Mouse (Mus musculus) spleen, adult 2 months (tissue): ENCODE measurements around the gene Gabpb2. TPM values are rescaled to one million over a fixed set of nuclear protein-coding genes. Genes with fewer than 3 reads are reported as not detected.

Source experiments
- DNase-seq, 2 experiments: peaks; one replicate each; pipeline versions ENCODE4 v3.0.0 to v3.0.0-alpha.2; 2012 to 2021; ENCODE audit warnings: low spot score in 2 of 2, low read depth in 1 of 2
- H3K27ac ChIP-seq: fragments of 200-500 bp; 2 replicates; pipeline ENCODE4 v1.5.1; 2012; ENCODE audit warnings: low read length, inconsistent platforms; ENCODE audit not compliant: insufficient read depth
- H3K27me3 ChIP-seq: fragments of 200-500 bp; 2 replicates; pipeline ENCODE4 v1.6.1; 2012; ENCODE audit warnings: mild to moderate bottlenecking, moderate library complexity, low read length, inconsistent platforms; ENCODE audit not compliant: control insufficient read depth, insufficient read depth
- H3K36me3 ChIP-seq: fragments of 200-500 bp; 2 replicates; pipeline ENCODE4 v1.6.1; 2012; ENCODE audit warnings: mild to moderate bottlenecking, low read length, inconsistent platforms; ENCODE audit not compliant: control insufficient read depth, insufficient read depth
- H3K4me1 ChIP-seq: fragments of 200-500 bp; 2 replicates; pipeline ENCODE4 v1.6.1; 2011; ENCODE audit warnings: inconsistent platforms; ENCODE audit not compliant: control insufficient read depth, insufficient read depth, insufficient read length
- H3K4me3 ChIP-seq: fragments of 200-500 bp; 2 replicates; pipeline ENCODE4 v1.5.1; 2011; ENCODE audit warnings: mild to moderate bottlenecking, inconsistent platforms; ENCODE audit not compliant: insufficient read depth, insufficient read length; ENCODE audit errors: extremely low read depth
- CTCF ChIP-seq: fragments of 200-500 bp; IDR thresholded peaks from 2 replicates; pipeline ENCODE4 v1.5.1; 2011; ENCODE audit warnings: mild to moderate bottlenecking, inconsistent platforms; ENCODE audit not compliant: insufficient read depth, insufficient read length, insufficient replicate concordance; ENCODE audit errors: extremely low read depth
- POLR2A ChIP-seq: fragments of 200-500 bp; IDR thresholded peaks from 2 replicates; pipeline ENCODE4 v1.6.1; 2011; ENCODE audit warnings: low read depth, low read length, inconsistent platforms
- WGBS: fragments of 180-500 bp; shearing (Covaris S2); methylation state at CpG from one replicate; pipeline ENCODE4 v1.1.7; 2018; 5-methylcytosine and 5-hydroxymethylcytosine counted together
- polyA plus RNA-seq: library from polyadenylated mRNA; depleted of rRNA; stranded (reverse); fragments of >200 nt; gene quantifications from 2 replicates; pipeline ENCODE4 v1.2.3, GENCODE M21; 2012

Gabpb2 gene
- polyA plus RNA-seq, 1 experiment: 17.0 TPM

DNA sequence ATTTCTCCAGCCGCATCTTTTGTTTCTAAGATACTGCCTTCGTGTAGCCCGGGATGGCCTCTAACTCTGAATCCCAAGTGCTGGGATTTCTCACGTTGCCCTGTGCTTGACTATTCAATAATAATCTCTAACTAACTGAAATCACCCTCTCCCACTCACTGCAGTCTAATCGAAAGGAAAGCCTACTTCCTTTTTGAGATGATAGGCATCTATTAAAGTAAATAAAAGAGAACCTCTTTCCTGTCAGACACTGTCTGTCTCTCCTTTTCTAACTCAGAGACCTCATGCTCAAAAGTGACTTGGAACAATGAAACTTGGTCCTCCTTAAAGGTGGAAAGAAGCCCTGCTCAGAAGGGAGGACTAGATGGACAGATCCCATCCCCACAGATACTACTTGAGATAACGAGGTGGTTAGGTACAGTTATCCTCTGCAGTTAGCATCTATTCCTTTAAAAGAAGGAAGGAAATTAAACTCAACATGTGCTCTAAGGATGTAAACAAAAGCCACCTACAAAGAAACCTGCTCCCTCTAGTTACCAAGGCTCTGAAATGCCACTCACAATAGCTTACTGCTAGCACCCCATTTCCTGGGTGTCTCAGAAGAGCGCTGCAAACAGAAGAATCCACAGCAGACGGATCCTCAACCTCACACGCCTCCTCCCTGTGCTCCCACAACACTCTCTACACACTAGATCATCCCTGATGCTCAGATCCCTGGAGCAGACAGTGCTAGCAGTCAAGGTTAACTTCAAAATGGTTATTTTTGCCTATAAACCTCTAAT lies 32.7 kb downstream of the Gabpb2 start:
- H3K27me3 ChIP-seq: no peaks in the 10 kb centered on the region
- H3K4me3 ChIP-seq: no peak overlapping the region
- 71% methylated on average over 9 of the region's 9 CpGs for WGBS
- DNase-seq: no peak
- H3K4me1 ChIP-seq: no peaks in the 10 kb centered on the region
- peaks cover 28% of the 10 kb centered on the region for H3K36me3 ChIP-seq
- no peak overlapping the region for H3K27ac ChIP-seq
- TF ChIP-seq POLR2A: no peak
- TF ChIP-seq CTCF: no peak

DNA sequence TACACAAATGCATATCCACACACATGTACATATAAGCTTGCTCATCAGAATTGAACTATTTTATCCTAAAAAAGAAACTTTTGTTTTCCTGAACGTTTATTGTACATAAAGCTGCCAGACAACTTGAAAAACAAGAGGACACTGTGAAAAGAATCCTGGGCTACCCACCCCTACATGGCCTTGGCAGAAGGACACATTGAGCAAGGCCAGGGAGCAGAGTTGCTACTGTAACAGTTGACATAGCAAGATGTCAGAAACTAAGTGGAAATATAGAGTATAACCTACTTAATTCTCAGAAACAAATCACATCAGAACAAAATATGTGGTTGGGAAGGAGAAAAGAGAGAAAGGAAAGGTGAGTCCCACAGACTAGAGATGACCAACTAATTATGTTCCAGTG lies 35.9 kb downstream of the Gabpb2 start:
- no peak overlapping the region for H3K27ac ChIP-seq
- 80% methylated on average over 1 of the region's 1 CpGs for WGBS
- no peaks in the 10 kb centered on the region for H3K27me3 ChIP-seq
- DNase-seq: no peak
- no peaks in the 10 kb centered on the region for H3K4me1 ChIP-seq
- H3K36me3 ChIP-seq: peaks cover 10% of the 10 kb centered on the region
- H3K4me3 ChIP-seq: no peak overlapping the region
- TF ChIP-seq POLR2A (no peak), CTCF (no peak)

DNA sequence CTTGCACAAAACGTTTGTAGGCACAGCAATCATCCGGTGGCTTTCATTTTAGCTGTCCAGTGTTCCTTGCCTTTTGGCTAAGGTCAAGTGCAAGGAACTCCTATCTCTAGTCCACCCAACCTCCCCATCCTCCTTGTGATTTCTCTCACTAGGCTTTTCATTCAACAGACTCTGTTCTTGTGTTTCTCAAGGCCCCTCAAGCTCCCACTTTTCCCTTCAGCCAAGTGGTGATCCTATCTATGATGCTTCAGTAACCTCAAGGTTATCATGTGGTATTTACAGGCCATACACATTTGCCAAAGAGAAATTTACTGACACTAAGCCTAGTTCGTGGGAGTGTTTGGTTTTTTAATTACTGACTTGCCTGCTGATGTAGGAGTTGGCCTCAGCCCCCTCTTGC lies 37.8 kb downstream of the Gabpb2 start:
- H3K4me3 ChIP-seq: no peak overlapping the region
- H3K36me3 ChIP-seq: peaks cover 3% of the 10 kb centered on the region; the same call in 1 of the 2 replicates
- no peaks in the 10 kb centered on the region for H3K27me3 ChIP-seq
- TF ChIP-seq CTCF: no peak
- TF ChIP-seq POLR2A: no peak
- no peak for DNase-seq
- 69% methylated on average over 3 of the region's 3 CpGs for WGBS
- no peaks in the 10 kb centered on the region for H3K4me1 ChIP-seq
- H3K27ac ChIP-seq: no peak overlapping the region

DNA sequence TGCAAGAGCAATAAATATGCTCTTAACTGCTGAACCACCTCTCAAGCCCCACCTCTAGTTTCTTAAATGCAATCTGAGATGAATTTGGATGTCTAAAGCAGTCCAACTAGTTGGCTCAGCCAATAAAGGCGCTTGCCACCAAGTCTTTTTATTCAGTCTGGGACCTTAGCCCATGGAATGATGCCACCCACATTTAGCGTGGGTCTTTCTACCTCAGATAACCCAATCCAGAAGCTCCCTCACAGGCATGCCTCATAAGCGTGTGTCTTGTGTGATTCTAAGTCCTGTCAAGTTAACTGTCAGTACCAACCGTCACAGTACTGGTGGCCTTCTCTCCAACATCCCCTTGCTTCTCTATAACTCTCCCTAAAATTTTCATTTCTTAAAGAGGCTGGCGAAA lies 38.8 kb downstream of the Gabpb2 start:
- Histone ChIP-seq H3K27me3 (no peaks in the 10 kb centered on the region), H3K27ac (no peak overlapping the region), H3K36me3 (peaks cover 3% of the 10 kb centered on the region; the same call in 1 of the 2 replicates), H3K4me3 (no peak overlapping the region), H3K4me1 (no peaks in the 10 kb centered on the region; the same call in 1 of the 2 replicates)
- WGBS: 88% methylated on average over 5 of the region's 5 CpGs
- TF ChIP-seq CTCF: no peak
- TF ChIP-seq POLR2A: no peak
- DNase-seq: no peak

DNA sequence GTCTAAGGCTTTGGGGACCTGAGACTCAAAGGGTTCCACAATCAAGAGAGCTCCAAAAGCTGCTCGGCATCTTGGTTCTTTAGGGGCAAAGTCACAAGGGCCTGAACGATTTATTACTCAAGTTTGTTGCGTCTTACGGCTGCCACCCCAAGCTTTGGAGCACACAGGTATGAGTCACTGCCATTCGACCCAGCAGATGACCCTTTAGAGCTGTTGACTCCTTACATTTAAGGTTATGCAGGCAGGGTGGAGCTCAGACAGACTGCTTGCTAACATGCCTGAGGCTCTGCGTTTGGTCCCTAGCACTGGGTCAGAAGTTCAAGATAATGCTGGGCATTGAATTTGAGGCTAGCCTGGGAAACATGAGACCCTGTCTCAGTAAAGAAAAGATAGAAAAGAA lies 40.1 kb downstream of the Gabpb2 start:
- H3K4me1 ChIP-seq: peaks cover 7% of the 10 kb centered on the region
- no peaks in the 10 kb centered on the region; the same call in 1 of the 2 replicates for H3K36me3 ChIP-seq
- no peak overlapping the region for H3K4me3 ChIP-seq
- no peak overlapping the region for H3K27ac ChIP-seq
- TF ChIP-seq CTCF (no peak), POLR2A (no peak)
- H3K27me3 ChIP-seq: peaks cover 12% of the 10 kb centered on the region
- 80% methylated on average over 6 of the region's 6 CpGs for WGBS
- no peak for DNase-seq

DNA sequence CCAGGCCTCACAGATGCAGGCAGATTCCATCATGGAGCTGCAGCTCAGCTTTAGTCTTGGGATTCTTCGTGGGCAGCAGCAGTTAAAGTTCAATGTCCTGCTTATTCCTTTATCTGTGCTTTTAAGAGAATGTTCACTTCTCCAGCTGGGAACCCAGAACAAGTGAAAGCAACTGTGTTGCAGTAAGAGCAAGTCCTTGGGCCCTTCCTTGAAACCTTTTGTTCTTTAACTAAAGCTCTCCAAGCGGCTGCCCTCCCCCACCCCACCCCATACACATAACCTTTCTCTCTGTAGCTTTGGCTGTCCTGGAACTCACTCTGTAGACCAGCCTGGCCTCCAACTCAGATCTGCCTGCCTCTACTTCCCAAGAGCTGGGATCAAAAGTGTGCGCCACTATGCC lies 41.2 kb downstream of the Gabpb2 start:
- TF ChIP-seq CTCF (no peak), POLR2A (no peak)
- no peak overlapping the region for H3K27ac ChIP-seq

DNA sequence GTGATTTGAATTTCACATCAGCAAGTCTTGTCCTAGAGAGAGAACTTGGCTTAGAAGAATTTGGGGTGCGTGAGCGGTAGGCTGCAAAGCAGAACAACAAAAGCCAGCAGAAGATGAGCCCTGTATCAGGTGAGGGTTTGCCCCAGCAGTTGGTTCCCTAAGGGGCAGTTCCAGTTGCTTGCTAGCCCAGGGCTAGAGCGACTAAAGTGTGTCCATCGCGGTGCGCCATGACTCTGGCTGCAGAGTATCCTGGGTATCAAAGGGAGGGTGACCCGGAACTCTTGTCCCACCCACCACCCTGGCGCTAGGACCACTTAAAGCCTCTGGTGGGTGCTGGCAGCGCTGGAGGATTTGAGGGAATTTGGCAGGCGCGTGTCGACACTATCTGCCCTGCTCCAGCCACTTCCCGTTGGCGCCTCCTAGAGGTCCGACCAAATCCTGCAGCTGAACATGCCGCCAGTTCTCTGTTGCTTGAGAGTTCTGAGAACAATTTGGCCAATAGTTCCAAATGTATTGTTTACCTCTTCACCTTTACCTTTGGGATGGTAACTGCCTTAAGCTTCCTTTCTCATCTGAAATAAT lies 43.6 kb downstream of the Gabpb2 start:
- no peaks in the 10 kb centered on the region for H3K36me3 ChIP-seq
- H3K4me1 ChIP-seq: peaks cover 7% of the 10 kb centered on the region
- H3K4me3 ChIP-seq: peak overlapping the region; percentile 25; the same call in 1 of the 2 replicates
- TF ChIP-seq CTCF: peak; percentile 90
- TF ChIP-seq POLR2A: no peak
- WGBS: 6% methylated on average over 16 of the region's 16 CpGs
- H3K27ac ChIP-seq: no peak overlapping the region
- H3K27me3 ChIP-seq: peaks cover 14% of the 10 kb centered on the region
- DNase-seq: peak; percentile 56 to 87

More for the DNA sequence above, 41.2 kb downstream of the Gabpb2 start:
- peaks cover 14% of the 10 kb centered on the region for H3K27me3 ChIP-seq
- 87% methylated on average over 3 of the region's 3 CpGs for WGBS
- H3K4me3 ChIP-seq: no peak overlapping the region
- no peak for DNase-seq
- peaks cover 7% of the 10 kb centered on the region for H3K4me1 ChIP-seq
- no peaks in the 10 kb centered on the region for H3K36me3 ChIP-seq
